Mouse (Mus musculus) heart, embryonic 12.5 days (tissue): Measurements from ENCODE around the gene Mamdc4. TPM values are rescaled to one million over a fixed set of nuclear protein-coding genes. Genes with fewer than 3 reads are reported as not detected.

Experiments
- ATAC-seq: fragments of 200-750 bp; cut with Nextera tagmentation; 2 replicates; pipeline ENCODE4 v1.8.0; 2017; ENCODE audit warnings: moderate TSS enrichment, moderate library complexity; ENCODE audit not compliant: insufficient number of reproducible peaks, low FRiP score
- H3K27ac ChIP-seq: fragments of 300-500 bp; sonication (generic); 2 replicates; pipeline ENCODE4 v1.5.1; 2016; ENCODE audit warnings: mild to moderate bottlenecking, moderate library complexity; ENCODE audit not compliant: poor library complexity, severe bottlenecking
- H3K27me3 ChIP-seq: fragments of 300-500 bp; sonication (generic); replicated peaks from 2 replicates; pipeline ENCODE4 v1.6.1; 2016; ENCODE audit warnings: mild to moderate bottlenecking, moderate library complexity
- H3K36me3 ChIP-seq: fragments of 300-500 bp; sonication (generic); 2 replicates; pipeline ENCODE4 v1.6.1; 2016; ENCODE audit warnings: mild to moderate bottlenecking, moderate library complexity
- H3K4me1 ChIP-seq: fragments of 300-500 bp; sonication (generic); replicated peaks from 2 replicates; pipeline ENCODE4 v1.6.1; 2016; ENCODE audit warnings: mild to moderate bottlenecking
- H3K4me2 ChIP-seq: fragments of 300-500 bp; sonication (generic); 2 replicates; pipeline ENCODE4 v1.6.1; 2016; ENCODE audit warnings: mild to moderate bottlenecking, moderate library complexity
- H3K4me3 ChIP-seq: fragments of 300-500 bp; sonication (generic); 2 replicates; pipeline ENCODE4 v1.5.1; 2016; ENCODE audit warnings: mild to moderate bottlenecking
- H3K9ac ChIP-seq: fragments of 300-500 bp; sonication (generic); 2 replicates; pipeline ENCODE4 v1.6.1; 2016; ENCODE audit warnings: mild to moderate bottlenecking, moderate library complexity
- H3K9me3 ChIP-seq: fragments of 300-500 bp; sonication (generic); replicated peaks from 2 replicates; pipeline ENCODE4 v1.6.1; 2016; ENCODE audit warnings: mild to moderate bottlenecking, moderate library complexity
- WGBS: fragments of 180-500 bp; shearing (Covaris S2); methylation state at CpG from one replicate; pipeline ENCODE4 v1.1.7; 2016; 5-methylcytosine and 5-hydroxymethylcytosine counted together
- polyA plus RNA-seq: library from polyadenylated mRNA; unstranded; fragments of >200 nt; fragmentation: Nextera tagmentation; extraction: Ambion mirVana; gene quantifications from 2 replicates; pipeline ENCODE4 v1.2.1, GENCODE M21; 2016

The Mamdc4 gene
- polyA plus RNA-seq, 1 experiment from 2014 or later, result 3.5 TPM

- no peak for ATAC-seq
- Histone ChIP-seq H3K27ac (peak overlapping the region; percentile 86), H3K9me3 (no peaks in the 10 kb centered on the region), H3K9ac (peak overlapping the region; percentile 83), H3K27me3 (peaks cover 48% of the 10 kb centered on the region), H3K36me3 (peaks cover 13% of the 10 kb centered on the region), H3K4me2 (peak overlapping the region; percentile 93), H3K4me1 (peaks cover 56% of the 10 kb centered on the region), H3K4me3 (peak overlapping the region; percentile 72)
- 13% methylated on average over 21 of the region's 21 CpGs for WGBS
These were observed 885 bp upstream of the Mamdc4 start for GRCm38 (mm10) chr2:25575432-25576027.

- H3K27ac ChIP-seq, result peak overlapping the region; percentile 75; the same call in 1 of the 2 replicates
- H3K4me3 ChIP-seq, result peak overlapping the region; percentile 72
- H3K4me1 ChIP-seq, result peaks cover 48% of the 10 kb centered on the region
- peak overlapping the region; percentile 83 for H3K9ac ChIP-seq
- H3K27me3 ChIP-seq, result peaks cover 34% of the 10 kb centered on the region
- H3K36me3 ChIP-seq, result peaks cover 24% of the 10 kb centered on the region
- WGBS, result 18% methylated on average over 11 of the region's 11 CpGs
- no peaks in the 10 kb centered on the region for H3K9me3 ChIP-seq
- ATAC-seq, result no peak
- H3K4me2 ChIP-seq, result peak overlapping the region; percentile 93
These were observed 509 bp downstream of the Mamdc4 start for GRCm38 (mm10) chr2:25574136-25574535.

- 80% methylated on average over 2 of the region's 2 CpGs for WGBS
- peak overlapping the region; percentile 83; the same call in 1 of the 2 replicates for H3K9ac ChIP-seq
- ATAC-seq, result no peak
- H3K36me3 ChIP-seq, result peaks cover 35% of the 10 kb centered on the region
- H3K4me1 ChIP-seq, result peaks cover 38% of the 10 kb centered on the region
- peaks cover 24% of the 10 kb centered on the region for H3K27me3 ChIP-seq
- peak overlapping the region; percentile 93; the same call in 1 of the 2 replicates for H3K4me2 ChIP-seq
- H3K9me3 ChIP-seq, result no peaks in the 10 kb centered on the region
- H3K4me3 ChIP-seq, result 0 out of 2 replicates have a peak overlapping the region, but pooled peaks have one; percentile 72
- no peak overlapping the region for H3K27ac ChIP-seq
These were observed 1.6 kb downstream of the Mamdc4 start for GRCm38 (mm10) chr2:25573068-25573467.

DNA sequence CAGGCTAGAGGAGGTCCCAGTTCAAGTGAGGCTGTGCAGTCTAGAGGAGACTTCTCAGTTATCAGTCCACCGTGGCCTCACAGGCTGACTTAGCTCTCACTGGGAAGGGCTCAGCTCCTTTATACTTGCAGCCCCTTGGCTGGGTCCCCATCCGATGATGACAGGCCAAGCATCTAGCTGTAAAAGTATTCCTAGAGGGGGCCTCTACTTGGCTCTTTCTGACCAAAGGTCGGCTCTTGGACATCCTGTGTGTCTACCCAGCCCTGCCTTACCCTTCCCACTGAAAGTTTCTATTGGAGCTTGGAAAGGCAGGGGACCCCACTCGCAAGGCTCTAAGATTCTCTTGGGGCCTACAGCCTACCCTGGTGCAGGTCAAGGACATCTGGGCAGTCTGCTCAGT lies 3.4 kb downstream of the Mamdc4 start:
- no peak overlapping the region for H3K9ac ChIP-seq
- H3K4me1 ChIP-seq, result peaks cover 27% of the 10 kb centered on the region
- H3K36me3 ChIP-seq, result peaks cover 48% of the 10 kb centered on the region
- ATAC-seq, result no peak
- peaks cover 5% of the 10 kb centered on the region for H3K27me3 ChIP-seq
- 81% methylated on average over 4 of the region's 4 CpGs for WGBS
- no peak overlapping the region for H3K4me3 ChIP-seq
- no peak overlapping the region for H3K4me2 ChIP-seq
- H3K27ac ChIP-seq, result no peak overlapping the region
- H3K9me3 ChIP-seq, result no peaks in the 10 kb centered on the region

- H3K36me3 ChIP-seq, result peaks cover 67% of the 10 kb centered on the region
These were observed 5.3 kb downstream of the Mamdc4 start for GRCm38 (mm10) chr2:25569323-25569722.

GRCm38 (mm10) chr2:25568473-25569019 lies 6.1 kb downstream of the Mamdc4 start:
- peaks cover 75% of the 10 kb centered on the region for H3K36me3 ChIP-seq

More at GRCm38 (mm10) chr2:25569323-25569722, 5.3 kb downstream of the Mamdc4 start:
- Histone ChIP-seq H3K4me1 (peaks cover 17% of the 10 kb centered on the region), H3K4me2 (no peak overlapping the region), H3K4me3 (no peak overlapping the region), H3K9ac (no peak overlapping the region), H3K27me3 (no peaks in the 10 kb centered on the region), H3K9me3 (no peaks in the 10 kb centered on the region), H3K27ac (no peak overlapping the region)
- WGBS, result 90% methylated on average over 3 of the region's 3 CpGs
- no peak for ATAC-seq

GRCm38 (mm10) chr2:25566558-25566957 lies 8.1 kb downstream of the Mamdc4 start:
- Histone ChIP-seq H3K9me3 (no peaks in the 10 kb centered on the region), H3K9ac (no peak overlapping the region), H3K4me3 (no peak overlapping the region), H3K4me1 (no peaks in the 10 kb centered on the region), H3K4me2 (no peak overlapping the region), H3K27me3 (no peaks in the 10 kb centered on the region), H3K36me3 (peaks cover 89% of the 10 kb centered on the region), H3K27ac (no peak overlapping the region)
- ATAC-seq, result no peak
- 79% methylated on average over 6 of the region's 6 CpGs for WGBS

More at GRCm38 (mm10) chr2:25568473-25569019, 6.1 kb downstream of the Mamdc4 start:
- WGBS, result 83% methylated on average over 6 of the region's 6 CpGs
- no peaks in the 10 kb centered on the region for H3K27me3 ChIP-seq
- H3K9ac ChIP-seq, result no peak overlapping the region; the same call in 1 of the 2 replicates
- no peak overlapping the region for H3K4me2 ChIP-seq
- H3K4me3 ChIP-seq, result no peak overlapping the region
- no peak for ATAC-seq
- no peak overlapping the region for H3K27ac ChIP-seq
- peaks cover 11% of the 10 kb centered on the region for H3K4me1 ChIP-seq
- no peaks in the 10 kb centered on the region for H3K9me3 ChIP-seq

GRCm38 (mm10) chr2:25565741-25566140 lies 8.9 kb downstream of the Mamdc4 start:
- no peak overlapping the region for H3K4me3 ChIP-seq
- H3K27me3 ChIP-seq, result no peaks in the 10 kb centered on the region
- H3K9me3 ChIP-seq, result no peaks in the 10 kb centered on the region
- no peak overlapping the region for H3K9ac ChIP-seq
- peaks cover 91% of the 10 kb centered on the region for H3K36me3 ChIP-seq
- H3K4me1 ChIP-seq, result no peaks in the 10 kb centered on the region
- no peak overlapping the region for H3K27ac ChIP-seq
- no peak overlapping the region for H3K4me2 ChIP-seq
- ATAC-seq, result no peak
- WGBS, result 87% methylated on average over 8 of the region's 8 CpGs

GRCm38 (mm10) chr2:25561946-25562345 lies 12.7 kb downstream of the Mamdc4 start:
- WGBS, result 78% methylated on average over 9 of the region's 9 CpGs
- Histone ChIP-seq H3K4me2 (no peak overlapping the region), H3K36me3 (peaks cover 68% of the 10 kb centered on the region), H3K4me3 (no peak overlapping the region), H3K4me1 (peaks cover 13% of the 10 kb centered on the region), H3K27ac (no peak overlapping the region), H3K27me3 (no peaks in the 10 kb centered on the region), H3K9me3 (no peaks in the 10 kb centered on the region), H3K9ac (no peak overlapping the region)
- no peak for ATAC-seq

DNA sequence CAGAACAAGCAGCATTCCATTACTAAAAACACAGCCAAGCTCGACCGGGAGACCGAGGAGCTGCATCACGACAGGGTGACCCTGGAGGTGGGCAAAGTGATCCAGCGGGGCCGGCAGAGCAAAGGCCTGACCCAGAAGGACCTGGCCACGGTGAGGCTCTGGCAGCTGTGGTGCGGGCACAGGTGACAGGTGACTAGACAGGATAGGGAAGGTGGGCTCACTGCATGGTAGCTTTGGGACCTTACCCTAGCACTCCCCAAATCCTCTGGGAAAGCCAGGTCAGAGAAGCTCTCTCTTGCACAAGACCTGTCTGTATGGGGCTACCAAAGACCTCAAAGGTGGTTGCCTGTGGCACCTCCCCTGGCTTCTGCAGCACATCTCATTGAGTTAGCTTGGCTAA lies 14.1 kb downstream of the Mamdc4 start:
- Histone ChIP-seq H3K4me3 (no peak overlapping the region), H3K9me3 (no peaks in the 10 kb centered on the region), H3K4me2 (no peak overlapping the region), H3K9ac (no peak overlapping the region), H3K27me3 (no peaks in the 10 kb centered on the region), H3K36me3 (peaks cover 57% of the 10 kb centered on the region), H3K4me1 (peaks cover 17% of the 10 kb centered on the region), H3K27ac (no peak overlapping the region)
- 87% methylated on average over 8 of the region's 8 CpGs for WGBS
- ATAC-seq, result no peak

DNA sequence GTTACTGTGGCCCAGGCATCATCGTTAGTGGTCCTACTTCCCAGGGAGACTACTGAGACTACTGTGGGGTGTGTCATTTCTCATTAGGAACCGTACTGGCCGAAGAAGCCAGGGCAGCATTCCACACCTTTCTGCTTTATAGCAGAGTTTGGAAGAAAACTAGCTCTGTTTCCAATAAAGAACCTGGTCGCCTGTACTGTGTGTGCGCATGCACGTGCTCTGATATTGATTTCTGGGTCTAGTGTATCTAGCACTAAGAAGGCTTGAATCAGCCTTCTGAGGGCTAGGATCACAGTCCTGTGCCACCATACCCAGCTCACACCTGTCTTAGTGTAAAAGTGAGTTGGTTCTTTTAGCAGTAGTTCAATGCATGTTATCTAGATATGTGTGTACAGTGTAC lies 15.9 kb downstream of the Mamdc4 start:
- Histone ChIP-seq H3K4me2 (peak overlapping the region; percentile 98), H3K4me1 (peaks cover 17% of the 10 kb centered on the region), H3K4me3 (peak overlapping the region; percentile 100), H3K27ac (no peak overlapping the region), H3K9ac (peak overlapping the region; percentile 99), H3K27me3 (no peaks in the 10 kb centered on the region), H3K9me3 (no peaks in the 10 kb centered on the region), H3K36me3 (peaks cover 40% of the 10 kb centered on the region)
- ATAC-seq, result no peak
- 70% methylated on average over 6 of the region's 6 CpGs for WGBS
